Mouse (Mus musculus): ENCODE measurements around the gene Abca3. TPM values are rescaled to one million over a fixed set of nuclear protein-coding genes. Genes with fewer than 3 reads are reported as not detected.

The Abca3 gene
- polyA plus RNA-seq, 1 experiment from 2014 or later: 24.7 TPM

DNA sequence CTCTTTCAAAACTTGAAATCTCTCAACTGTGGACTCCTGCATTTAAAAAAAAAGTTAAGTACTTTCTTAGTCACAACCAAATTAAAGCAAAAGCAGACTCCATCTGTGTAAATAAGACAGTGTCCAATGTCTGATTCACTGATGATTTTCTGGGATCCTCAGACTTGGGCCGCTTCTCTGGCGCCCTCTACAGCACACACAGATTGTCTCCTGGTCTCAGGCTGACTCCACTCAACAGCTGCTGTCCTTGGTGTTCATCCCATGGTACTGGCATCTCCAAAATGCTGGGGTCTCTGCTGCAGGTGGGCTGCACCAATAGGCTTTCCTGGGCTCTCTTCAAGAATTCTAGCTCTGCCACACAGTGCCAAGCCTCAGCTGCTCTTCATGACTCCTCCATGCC is 38.1 kb downstream of the Abca3 start:
- Histone ChIP-seq H3K36me3 (peaks cover 88% of the 10 kb centered on the region), H3K4me3 (no peak overlapping the region), H3K9ac (no peak overlapping the region), H3K27ac (replicated peaks) (no peak overlapping the region), H3K4me2 (no peak overlapping the region), H3K9me3 (no peaks in the 10 kb centered on the region), H3K27me3 (no peaks in the 10 kb centered on the region), H3K4me1 (replicated peaks) (no peaks in the 10 kb centered on the region)
- ATAC-seq (ENCODE audit: low read depth): no peak
- WGBS: 6% methylated on average over 2 of the region's 2 CpGs

DNA sequence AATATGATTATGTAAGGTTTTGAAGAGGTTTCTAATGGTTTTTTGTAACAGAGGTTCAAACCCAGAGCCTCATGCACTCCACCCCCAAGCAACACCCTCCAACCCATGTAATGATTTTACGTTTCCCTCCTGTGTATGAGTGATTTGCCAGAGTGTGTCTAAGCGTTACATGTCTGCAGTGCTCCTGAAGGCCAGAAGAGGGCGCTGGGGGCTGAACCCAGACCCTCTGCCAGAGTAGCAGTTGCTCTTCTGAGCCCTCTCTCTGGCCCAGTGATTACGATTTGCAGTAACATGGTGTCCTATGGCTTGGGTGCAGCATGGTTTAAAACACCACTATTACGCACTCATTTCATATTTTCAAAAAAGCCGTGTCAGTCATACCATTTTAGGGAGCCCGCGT is 39.4 kb downstream of the Abca3 start:
- Histone ChIP-seq H3K4me2 (no peak overlapping the region), H3K9me3 (no peaks in the 10 kb centered on the region), H3K4me1 (replicated peaks) (no peaks in the 10 kb centered on the region), H3K27me3 (no peaks in the 10 kb centered on the region), H3K9ac (no peak overlapping the region), H3K4me3 (no peak overlapping the region), H3K36me3 (peaks cover 81% of the 10 kb centered on the region), H3K27ac (replicated peaks) (no peak overlapping the region)
- no peak for ATAC-seq (ENCODE audit: low read depth)
- WGBS: 66% methylated on average over 8 of the region's 8 CpGs

- Histone ChIP-seq H3K36me3 (peaks cover 79% of the 10 kb centered on the region), H3K4me1 (replicated peaks) (no peaks in the 10 kb centered on the region), H3K9ac (no peak overlapping the region), H3K4me3 (no peak overlapping the region), H3K27ac (replicated peaks) (no peak overlapping the region), H3K4me2 (no peak overlapping the region), H3K9me3 (no peaks in the 10 kb centered on the region), H3K27me3 (no peaks in the 10 kb centered on the region)
- 40% methylated on average over 4 of the region's 4 CpGs for WGBS
- no peak for ATAC-seq (ENCODE audit: low read depth)
These were observed 41.8 kb downstream of the Abca3 start for GRCm38 (mm10) chr17:24393527-24393926.

DNA sequence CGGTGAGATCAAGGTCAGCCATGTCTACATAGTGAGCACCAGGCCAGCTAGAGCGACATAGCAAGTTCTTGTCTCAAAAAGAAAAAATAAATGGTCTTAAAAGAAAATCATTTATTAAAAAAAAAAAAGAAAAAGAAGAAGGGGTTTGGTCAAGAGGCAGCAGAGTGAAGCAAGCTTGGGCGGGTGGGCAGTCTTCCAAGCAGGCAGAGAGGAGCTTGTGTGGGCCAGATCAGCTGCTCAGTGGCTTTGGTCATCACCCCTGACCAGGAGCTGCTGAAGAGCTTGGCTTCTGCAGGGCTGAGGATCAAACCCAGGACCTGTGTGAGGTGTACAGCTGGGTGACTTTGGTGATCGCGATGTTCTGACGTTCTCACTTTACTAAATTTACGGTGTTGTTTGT is 42.7 kb downstream of the Abca3 start:
- H3K9me3 ChIP-seq: no peaks in the 10 kb centered on the region
- no peak overlapping the region for H3K4me2 ChIP-seq
- H3K4me1 ChIP-seq (replicated peaks): no peaks in the 10 kb centered on the region
- H3K27me3 ChIP-seq: no peaks in the 10 kb centered on the region
- no peak overlapping the region for H3K4me3 ChIP-seq
- no peak for ATAC-seq (ENCODE audit: low read depth)
- peaks cover 79% of the 10 kb centered on the region for H3K36me3 ChIP-seq
- WGBS: 87% methylated on average over 7 of the region's 7 CpGs
- H3K9ac ChIP-seq: no peak overlapping the region
- H3K27ac ChIP-seq (replicated peaks): no peak overlapping the region

DNA sequence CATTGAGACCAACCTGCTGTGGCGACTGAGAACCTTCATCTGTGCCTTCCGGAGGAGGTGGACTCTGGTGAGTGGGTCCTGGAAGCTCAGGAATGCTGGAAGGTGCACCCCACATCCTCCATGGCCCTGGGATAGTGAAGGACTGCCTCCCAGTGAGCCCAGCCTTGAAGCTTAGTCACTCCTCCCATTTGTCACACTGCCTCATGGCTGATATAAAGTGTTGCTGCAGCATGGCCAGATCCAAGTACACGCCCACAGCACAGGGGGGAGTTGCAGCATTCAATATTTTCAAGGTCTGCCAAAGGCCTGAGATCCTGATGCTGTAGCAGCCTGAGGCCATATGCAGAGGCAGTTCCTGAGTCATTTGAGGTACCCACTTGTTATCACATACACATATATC is 50.6 kb downstream of the Abca3 start:
- 75% methylated on average over 3 of the region's 3 CpGs for WGBS
- no peak overlapping the region for H3K27ac ChIP-seq (replicated peaks)
- H3K27me3 ChIP-seq: no peaks in the 10 kb centered on the region
- H3K9me3 ChIP-seq: no peaks in the 10 kb centered on the region
- H3K9ac ChIP-seq: no peak overlapping the region
- peaks cover 95% of the 10 kb centered on the region for H3K36me3 ChIP-seq
- no peak overlapping the region for H3K4me2 ChIP-seq
- ATAC-seq (ENCODE audit: low read depth): no peak
- H3K4me1 ChIP-seq (replicated peaks): no peaks in the 10 kb centered on the region
- H3K4me3 ChIP-seq: no peak overlapping the region

DNA sequence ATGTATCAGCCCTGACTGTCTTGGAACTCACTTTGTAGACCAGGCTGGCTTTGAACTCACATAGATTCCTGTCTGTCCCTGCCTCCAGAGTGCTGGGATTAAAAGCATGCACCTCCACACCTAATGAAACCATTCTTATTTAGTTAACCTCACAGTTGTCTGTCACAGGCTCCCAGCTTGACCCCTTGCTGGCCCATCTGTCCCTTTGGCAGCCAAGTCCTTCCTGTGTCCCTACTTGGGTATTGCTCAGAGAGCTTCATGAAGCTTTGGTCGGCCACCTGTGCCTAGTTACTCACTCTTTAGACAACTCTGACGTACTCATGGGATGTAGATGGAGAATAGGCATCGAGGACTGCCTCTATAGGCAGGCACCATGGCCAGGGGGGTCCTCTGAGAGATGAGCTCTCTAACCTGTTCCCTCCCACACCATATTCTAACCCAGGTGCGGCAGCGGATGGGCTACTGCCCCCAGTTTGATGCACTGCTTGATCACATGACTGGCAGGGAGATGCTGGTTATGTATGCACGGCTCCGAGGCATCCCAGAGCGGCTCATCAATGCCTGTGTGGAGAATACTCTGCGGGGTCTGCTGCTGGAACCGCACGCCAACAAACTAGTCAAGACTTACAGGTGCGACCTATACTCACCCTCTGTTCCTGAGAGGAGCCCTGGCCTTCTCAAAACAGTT is 55.5 kb downstream of the Abca3 start:
- Histone ChIP-seq H3K4me2 (no peak overlapping the region), H3K4me3 (no peak overlapping the region), H3K27ac (replicated peaks) (no peak overlapping the region), H3K36me3 (peaks cover 92% of the 10 kb centered on the region), H3K9ac (no peak overlapping the region), H3K4me1 (replicated peaks) (no peaks in the 10 kb centered on the region), H3K27me3 (no peaks in the 10 kb centered on the region), H3K9me3 (no peaks in the 10 kb centered on the region)
- ATAC-seq (ENCODE audit: low read depth): no peak
- 87% methylated on average over 12 of the region's 12 CpGs for WGBS

DNA sequence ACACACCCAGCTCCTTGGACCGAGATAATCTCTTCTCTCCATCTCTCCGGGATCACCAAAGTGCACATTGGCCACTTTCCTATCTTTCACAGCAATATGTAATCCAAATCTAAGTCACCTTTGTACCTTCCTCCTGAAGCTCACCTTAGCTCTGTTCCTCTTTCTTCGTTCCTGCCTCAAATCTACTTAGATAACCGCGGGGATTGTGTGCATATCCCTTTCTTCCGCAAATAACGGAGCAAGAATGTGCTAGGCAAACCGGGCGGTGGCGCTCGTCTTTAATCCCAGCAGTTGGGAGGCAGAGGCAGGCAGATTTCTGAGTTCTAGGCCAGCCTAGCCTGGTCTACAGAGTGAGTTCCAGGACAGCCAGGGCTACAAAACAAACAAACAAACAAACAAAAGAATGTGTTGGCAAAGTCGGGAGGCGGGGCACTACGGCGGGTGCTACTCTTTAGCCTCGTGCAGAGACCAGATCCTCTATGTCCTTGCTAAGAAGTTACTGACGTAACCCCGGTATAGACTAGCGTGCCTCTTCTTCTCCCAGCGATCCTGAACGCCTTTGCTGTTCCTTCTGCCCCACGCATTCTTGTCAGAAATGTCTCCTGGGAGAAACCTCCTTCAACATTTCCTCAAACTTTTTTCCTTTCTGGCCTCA is 61.9 kb downstream of the Abca3 start:
- ATAC-seq (ENCODE audit: low read depth): peak; percentile 32
- peaks cover 41% of the 10 kb centered on the region for H3K4me1 ChIP-seq (replicated peaks)
- no peaks in the 10 kb centered on the region for H3K9me3 ChIP-seq
- WGBS: 35% methylated on average over 22 of the region's 22 CpGs
- H3K27ac ChIP-seq (replicated peaks): peak overlapping the region; percentile 91
- no peaks in the 10 kb centered on the region for H3K27me3 ChIP-seq
- peaks cover 55% of the 10 kb centered on the region for H3K36me3 ChIP-seq
- H3K9ac ChIP-seq: peak overlapping the region; percentile 75
- H3K4me2 ChIP-seq: peak overlapping the region; percentile 89
- H3K4me3 ChIP-seq: peak overlapping the region; percentile 97

DNA sequence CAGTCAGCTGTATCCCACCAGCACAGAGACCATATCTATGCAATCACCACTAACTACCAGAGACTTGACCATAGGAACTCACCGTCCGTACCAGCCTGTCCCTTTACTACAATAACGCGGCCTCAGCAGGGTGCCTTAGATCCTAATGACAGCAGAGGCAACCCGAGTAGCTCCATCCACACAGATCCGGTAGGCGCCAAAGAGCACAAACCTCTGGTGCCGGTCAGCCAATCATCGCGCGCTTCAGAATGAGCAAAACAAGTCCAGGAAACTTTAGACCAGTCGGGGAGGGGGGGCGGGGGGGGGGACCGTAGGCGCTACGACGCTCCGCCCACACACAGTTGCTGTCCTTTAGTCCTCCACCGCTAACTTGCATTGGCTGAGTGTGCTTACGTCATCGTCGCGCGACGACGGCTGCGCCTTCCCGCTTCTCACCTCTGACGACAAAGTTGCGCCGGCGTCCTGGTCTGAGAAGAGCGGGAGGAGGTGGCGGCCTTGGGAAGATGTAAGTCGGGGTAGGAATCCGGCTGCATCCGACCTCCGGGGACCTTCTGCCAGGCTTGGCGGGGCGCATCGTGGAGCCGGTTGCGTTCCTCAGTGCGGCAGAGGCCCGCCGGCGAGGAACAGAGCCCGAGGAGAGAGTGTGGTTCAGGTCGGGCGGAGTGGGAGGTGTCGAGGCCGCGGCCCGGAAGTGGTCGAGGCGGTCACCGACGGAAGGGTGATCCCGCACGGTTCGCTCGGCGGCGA is 62.7 kb downstream of the Abca3 start, which contains the start of gene Rnps1:
Gene Rnps1, plus strand, starts transcription at position 336 of the 747 bp plus-strand sequence.
- peak within 1 kb of the TSS; percentile 91 for H3K27ac ChIP-seq (replicated peaks)
- H3K9ac ChIP-seq: peak within 1 kb of the TSS; percentile 96
- H3K4me3 ChIP-seq: peak within 1 kb of the TSS; percentile 97
- peak within 1 kb of the TSS; percentile 89 for H3K4me2 ChIP-seq
- H3K9me3 ChIP-seq: no peaks in the 10 kb centered on the region
- ATAC-seq (ENCODE audit: low read depth): peak; percentile 97
- under 1% methylated on average over 64 of the region's 64 CpGs for WGBS
- peaks cover 41% of the 10 kb centered on the region for H3K4me1 ChIP-seq (replicated peaks)
- no peaks in the 10 kb centered on the region for H3K27me3 ChIP-seq
- peaks cover 55% of the 10 kb centered on the region for H3K36me3 ChIP-seq

DNA sequence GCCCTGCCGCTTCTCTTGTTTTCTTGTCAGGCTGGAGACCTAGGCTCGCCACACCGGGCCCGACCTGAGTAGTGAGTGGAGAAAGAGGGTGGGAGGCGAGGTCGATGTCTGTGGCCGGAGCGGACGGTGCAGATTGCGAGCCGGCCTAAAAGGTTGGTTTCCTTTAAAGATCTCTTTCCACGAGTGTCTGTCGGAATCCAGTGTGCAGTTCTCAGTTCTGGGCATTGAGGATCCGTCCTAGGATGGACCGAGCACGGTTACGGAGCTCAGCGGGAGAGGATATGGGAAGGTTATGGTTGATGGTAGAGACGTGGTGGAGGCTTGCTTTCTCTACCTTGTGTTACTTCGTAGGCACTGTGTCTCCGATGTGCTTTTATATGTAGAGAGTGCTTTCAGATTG is 63.3 kb downstream of the Abca3 start:
- peak overlapping the region; percentile 96 for H3K9ac ChIP-seq
- H3K27ac ChIP-seq (replicated peaks): peak overlapping the region; percentile 91
- peaks cover 41% of the 10 kb centered on the region for H3K4me1 ChIP-seq (replicated peaks)
- H3K4me2 ChIP-seq: peak overlapping the region; percentile 89
- peaks cover 55% of the 10 kb centered on the region for H3K36me3 ChIP-seq
- peak; percentile 2; the same call in 1 of the 2 replicates for ATAC-seq (ENCODE audit: low read depth)
- no peaks in the 10 kb centered on the region for H3K27me3 ChIP-seq
- 0% methylated on average over 21 of the region's 21 CpGs for WGBS
- peak overlapping the region; percentile 97 for H3K4me3 ChIP-seq
- H3K9me3 ChIP-seq: no peaks in the 10 kb centered on the region

DNA sequence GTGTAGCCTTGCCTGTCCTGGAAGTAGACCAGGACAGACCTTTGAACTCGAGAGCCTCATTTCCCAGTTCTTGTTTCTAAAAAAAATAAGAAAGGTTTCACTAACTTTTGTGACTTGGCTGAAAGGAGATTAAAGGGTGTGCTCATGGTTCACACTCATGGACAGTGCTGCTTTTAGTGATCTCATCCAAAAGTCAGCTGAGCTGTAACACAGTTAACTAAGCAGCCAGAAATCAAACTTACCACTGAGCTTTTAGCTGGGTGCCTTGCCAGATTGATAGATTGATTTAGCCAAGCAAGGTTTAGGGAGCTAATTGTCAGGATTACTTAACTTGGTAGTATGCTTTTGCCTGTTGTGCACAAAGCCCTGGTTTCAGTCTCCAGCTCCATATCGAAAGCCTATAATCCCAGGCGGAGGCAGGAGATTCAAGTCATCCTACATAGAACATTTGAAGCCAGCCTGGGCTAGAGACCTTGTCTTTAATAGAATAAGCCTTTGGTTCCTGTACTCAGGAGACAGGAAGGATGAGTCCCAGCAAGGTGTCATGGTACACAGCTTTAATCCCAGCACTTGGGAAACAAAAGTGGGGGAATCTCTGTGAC is 64.4 kb downstream of the Abca3 start:
- Histone ChIP-seq H3K9me3 (no peaks in the 10 kb centered on the region), H3K4me1 (replicated peaks) (peaks cover 41% of the 10 kb centered on the region), H3K4me3 (peak overlapping the region; percentile 97), H3K4me2 (peak overlapping the region; percentile 89), H3K27ac (replicated peaks) (no peak overlapping the region), H3K27me3 (no peaks in the 10 kb centered on the region), H3K9ac (peak overlapping the region; percentile 96), H3K36me3 (peaks cover 56% of the 10 kb centered on the region)
- WGBS: 91% methylated on average over 3 of the region's 3 CpGs
- ATAC-seq (ENCODE audit: low read depth): no peak

GRCm38 (mm10) chr17:24423114-24423513 is 71.4 kb downstream of the Abca3 start:
- WGBS: 90% methylated on average over 4 of the region's 4 CpGs
- Histone ChIP-seq H3K9me3 (no peaks in the 10 kb centered on the region), H3K27ac (replicated peaks) (no peak overlapping the region), H3K4me3 (no peak overlapping the region), H3K36me3 (peaks cover 72% of the 10 kb centered on the region), H3K4me1 (replicated peaks) (peaks cover 17% of the 10 kb centered on the region), H3K9ac (no peak overlapping the region), H3K27me3 (no peaks in the 10 kb centered on the region), H3K4me2 (no peak overlapping the region)
- no peak for ATAC-seq (ENCODE audit: low read depth)

GRCm38 (mm10) chr17:24424489-24424888 is 72.7 kb downstream of the Abca3 start:
- Histone ChIP-seq H3K27me3 (no peaks in the 10 kb centered on the region), H3K27ac (replicated peaks) (no peak overlapping the region), H3K4me1 (replicated peaks) (peaks cover 25% of the 10 kb centered on the region), H3K9me3 (no peaks in the 10 kb centered on the region), H3K9ac (no peak overlapping the region), H3K36me3 (peaks cover 58% of the 10 kb centered on the region), H3K4me3 (no peak overlapping the region), H3K4me2 (no peak overlapping the region)
- no peak for ATAC-seq (ENCODE audit: low read depth)
- WGBS: 90% methylated on average over 5 of the region's 5 CpGs

Data from neural tube, embryonic 13.5 days (tissue).